Mouse (Mus musculus): ENCODE data around the gene Fbxl16.
A peak's percentile ranks its signal among the peaks of the same experiment; 100 is the strongest.

The Fbxl16 gene

GRCm38 (mm10) chr17:25829558-25830017 lies 20.7 kb downstream of the Fbxl16 start:
- DNase-seq: peak in 1 of 2 experiments; percentile 18

- DNase-seq: no peak
Measured at GRCm38 (mm10) chr17:25830200-25830753, 21.4 kb downstream of the Fbxl16 start.

- peak in 1 of 2 experiments; percentile 16 for DNase-seq
Measured at GRCm38 (mm10) chr17:25830806-25831431, 22.0 kb downstream of the Fbxl16 start.

GRCm38 (mm10) chr17:25831451-25832281 lies 22.8 kb downstream of the Fbxl16 start:
- DNase-seq: peak in 1 of 2 experiments; percentile 29

- peak; percentile 97 to 99 for DNase-seq
Measured at GRCm38 (mm10) chr17:25832436-25833290, 23.8 kb downstream of the Fbxl16 start.

- DNase-seq: no peak
Measured at GRCm38 (mm10) chr17:25833291-25833663, 24.4 kb downstream of the Fbxl16 start, which contains the start of gene Stub1. TSS of gene Stub1 (minus strand) at chr17:25833404.

GRCm38 (mm10) chr17:25833961-25834594 lies 25.2 kb downstream of the Fbxl16 start:
- DNase-seq: no peak

GRCm38 (mm10) chr17:25834595-25835222 lies 25.8 kb downstream of the Fbxl16 start:
- peak in 1 of 2 experiments; percentile 32 for DNase-seq

- no peak for DNase-seq
Measured at GRCm38 (mm10) chr17:25835301-25835700, 26.4 kb downstream of the Fbxl16 start.

GRCm38 (mm10) chr17:25835816-25836215 lies 26.9 kb downstream of the Fbxl16 start:
- DNase-seq: peak in 1 of 2 experiments; percentile 12

GRCm38 (mm10) chr17:25836397-25837075 lies 27.7 kb downstream of the Fbxl16 start:
- DNase-seq: peak in 1 of 2 experiments; percentile 60

- no peak for DNase-seq
Measured at GRCm38 (mm10) chr17:25837076-25837410, 28.2 kb downstream of the Fbxl16 start, which contains the start of gene Rhbdl1. TSS of gene Rhbdl1 (minus strand) at chr17:25837295.

- no peak for DNase-seq
Measured at GRCm38 (mm10) chr17:25837533-25837932, 28.6 kb downstream of the Fbxl16 start.

GRCm38 (mm10) chr17:25838904-25839303 lies 30.0 kb downstream of the Fbxl16 start:
- no peak for DNase-seq

- no peak for DNase-seq
Measured at GRCm38 (mm10) chr17:25839455-25840235, 30.8 kb downstream of the Fbxl16 start.

- DNase-seq: no peak
Measured at GRCm38 (mm10) chr17:25840519-25840918, 31.6 kb downstream of the Fbxl16 start.

GRCm38 (mm10) chr17:25841117-25841880 lies 32.4 kb downstream of the Fbxl16 start, which contains the start of gene Gm20683:
TSS of gene Gm20683 (minus strand) at chr17:25841763.
- DNase-seq: no peak

- no peak for DNase-seq
Measured at GRCm38 (mm10) chr17:25842509-25842908, 33.6 kb downstream of the Fbxl16 start.

- no peak for DNase-seq
Measured at GRCm38 (mm10) chr17:25843122-25843521, 34.2 kb downstream of the Fbxl16 start.
